Mouse (Mus musculus) thymus, adult 2 months (tissue): ENCODE results near the gene Nkx3-2.

Experiments
- CTCF ChIP-seq: fragments of 200-500 bp; IDR thresholded peaks from 2 replicates; pipeline ENCODE4 v1.5.1; 2012; ENCODE audit warnings: mild to moderate bottlenecking, control low read depth, low read length, moderate library complexity, borderline replicate concordance; ENCODE audit not compliant: control insufficient read depth, poor library complexity, insufficient read depth; ENCODE audit errors: extremely low read depth
- POLR2A ChIP-seq: fragments of 200-500 bp; IDR thresholded peaks from 2 replicates; pipeline ENCODE4 v1.6.1; 2012; ENCODE audit warnings: mild to moderate bottlenecking, low read length, control low read depth, moderate library complexity; ENCODE audit not compliant: control insufficient read depth, poor library complexity, insufficient read depth; ENCODE audit errors: extremely low read depth

DNA sequence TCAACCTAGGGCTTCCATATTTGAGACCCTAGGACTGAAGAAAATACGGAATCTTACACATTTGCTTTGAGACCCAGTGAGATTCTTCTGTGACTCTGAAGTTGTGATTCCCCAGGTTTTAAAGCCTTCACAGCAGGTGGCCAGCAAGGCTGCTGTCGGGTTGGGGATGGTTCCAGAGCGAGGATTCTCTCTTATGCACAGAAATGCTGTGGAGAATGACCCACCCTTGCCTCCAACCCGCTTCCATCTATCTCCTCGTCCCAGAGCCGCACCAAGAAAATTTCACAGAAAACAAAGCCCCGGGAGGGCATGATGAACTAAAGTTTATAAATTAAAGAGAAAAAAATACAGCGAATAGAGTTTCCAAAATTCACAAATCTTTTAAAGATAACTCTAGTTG is 4.2 kb downstream of the Nkx3-2 start:
- TF ChIP-seq POLR2A = no peak
- TF ChIP-seq CTCF = no peak
